12 mouse cellular contexts compared by ENCODE assay signal in genomic region chr17:15068040-15068792, GRCm38 (mm10). TPM values are rescaled to one million over a fixed set of nuclear protein-coding genes. Genes with fewer than 3 reads are reported as not detected.
DNase-seq lines count a peak whose midpoint lies in the region; ATAC-seq and TF ChIP-seq lines count a peak whose summit lies in the region.
"Had no signal": no experiment of that assay in that cellular context is flagged by ENCODE, and none has a peak within 500 bp of the region (broad histone marks: within the 10 kb centered on the region; RNA-seq: fewer than 3 reads in every experiment).

No protein-coding gene starts in this region.

- no peak overlapping the region for H3K27ac ChIP-seq in heart, postnatal 0 days (ENCODE audit: low read depth)
- no peak overlapping the region for H3K27ac ChIP-seq in ES-E14 (ENCODE audit: insufficient read depth, low read depth, low read length, poor library complexity, severe bottlenecking)
- H3K27ac ChIP-seq in liver, embryonic 11.5 days (ENCODE audit: low read depth, low read length), result no peak overlapping the region
- H3K27ac ChIP-seq: midbrain, embryonic 12.5 days had no signal

- ATAC-seq in heart, postnatal 0 days (ENCODE audit: insufficient read depth, low read depth), result no peak
- ATAC-seq in liver, embryonic 11.5 days (replicated peaks; ENCODE audit: low FRiP score), result peak; percentile 27; the same call in 1 of the 2 replicates
- ATAC-seq: forebrain, embryonic 14.5 days had no signal

- no peak overlapping the region for H3K4me3 ChIP-seq in heart, postnatal 0 days (ENCODE audit: low read depth, low read length)
- no peak overlapping the region for H3K4me3 ChIP-seq in ES-E14 (ENCODE audit: insufficient read depth in 1 of 2, low read depth in 1 of 2, low read length in 2 of 2, poor library complexity in 1 of 2, severe bottlenecking in 1 of 2)
- H3K4me3 ChIP-seq in liver, embryonic 11.5 days (ENCODE audit: low read depth, low read length), result no peak overlapping the region
- H3K4me3 ChIP-seq: midbrain, embryonic 12.5 days had no signal

- no peak overlapping the region for H3K4me2 ChIP-seq in heart, postnatal 0 days (ENCODE audit: low read depth, low read length)
- no peak overlapping the region for H3K4me2 ChIP-seq in liver, embryonic 11.5 days
- H3K4me2 ChIP-seq: midbrain, embryonic 12.5 days had no signal

- H3K9ac ChIP-seq in heart, postnatal 0 days (replicated peaks; ENCODE audit: low read depth, low read length), result no peak overlapping the region
- no peak overlapping the region for H3K9ac ChIP-seq in ES-E14 (ENCODE audit: insufficient read depth, low read depth, low read length, poor library complexity, severe bottlenecking)
- no peak overlapping the region for H3K9ac ChIP-seq in liver, embryonic 11.5 days (ENCODE audit: low read depth, low read length)
- H3K9ac ChIP-seq: midbrain, embryonic 12.5 days had no signal

- peaks cover 7% of the 10 kb centered on the region; the same call in 1 of the 2 replicates for H3K36me3 ChIP-seq in heart, postnatal 0 days (replicated peaks; ENCODE audit: control insufficient read depth, insufficient read depth, low read length)
- no peaks in the 10 kb centered on the region for H3K36me3 ChIP-seq in ES-E14 (ENCODE audit: control insufficient read depth, insufficient read depth, low read length, poor library complexity, severe bottlenecking)
- H3K36me3 ChIP-seq in liver, embryonic 11.5 days (ENCODE audit: control insufficient read depth, insufficient read depth, low read length), result no peaks in the 10 kb centered on the region; the same call in 1 of the 2 replicates
- H3K36me3 ChIP-seq: midbrain, embryonic 12.5 days had no signal

- 0 out of 2 replicates have a peak, but pooled peaks cover 4% of the 10 kb centered on the region for H3K4me1 ChIP-seq in heart, postnatal 0 days (ENCODE audit: control insufficient read depth, insufficient read depth)
- H3K4me1 ChIP-seq in ES-E14 (ENCODE audit: control insufficient read depth in 2 of 2, insufficient read depth in 2 of 2, low read length in 2 of 2, poor library complexity in 1 of 2), result peaks cover 0 to 5% of the 10 kb centered on the region in 2 experiments; a peak in 1 of 4 replicates
- H3K4me1 ChIP-seq in liver, embryonic 11.5 days (replicated peaks; ENCODE audit: control insufficient read depth, insufficient read depth, low read length), result peaks cover 6% of the 10 kb centered on the region; the same call in 1 of the 2 replicates

- TF ChIP-seq EP300 in heart, postnatal 0 days (IDR thresholded peaks at IDR 0.05; ENCODE audit: low read depth), result no peak

- TF ChIP-seq CTCF in heart, postnatal 0 days (IDR thresholded peaks at IDR 0.05; ENCODE audit: low read depth), result no peak

- no peaks in the 10 kb centered on the region for H3K9me3 ChIP-seq in heart, postnatal 0 days (replicated peaks; ENCODE audit: control insufficient read depth, low read length)
- no peaks in the 10 kb centered on the region for H3K9me3 ChIP-seq in ES-E14 (ENCODE audit: control insufficient read depth, insufficient read depth, low read depth, low read length)
- no peaks in the 10 kb centered on the region for H3K9me3 ChIP-seq in liver, embryonic 11.5 days (ENCODE audit: control insufficient read depth, low read length)
- H3K9me3 ChIP-seq: midbrain, embryonic 12.5 days had no signal

- peak; percentile 25 for DNase-seq in heart, postnatal 0 days (ENCODE audit: low spot score)
- no peak for DNase-seq in heart, adult 8-10 months (ENCODE audit: low spot score)
- DNase-seq in 3T3-L1 (ENCODE audit: low read depth, low spot score) (peak; percentile 81), ES-E14 (ENCODE audit: low read depth, low spot score) (no peak)
- no peak for DNase-seq in liver, embryonic 11.5 days (ENCODE audit: low spot score)
- no peak for DNase-seq in retina, postnatal 1 day
- DNase-seq in cerebellum, postnatal 25 days, result no peak
- DNase-seq: left cerebral cortex, postnatal 4 days; thymus, postnatal 36 days had no signal

- WGBS in heart, postnatal 0 days, result 51% methylated on average over 8 of the region's 8 CpGs
- 47% methylated on average over 8 of the region's 8 CpGs for WGBS in liver, embryonic 11.5 days

- in situ Hi-C loops in ES-E14 (cut with MboI; ENCODE audit: low sequenced_read_pairs in 2 of 2, unreplicated experiment in 2 of 2), result loop anchor here in 1 of 2 experiments (25.0 kb wide), 1 partner anchor 394 kb away; no protein-coding TSS in a partner anchor

- H3K27me3 ChIP-seq in heart, postnatal 0 days (ENCODE audit: control insufficient read depth, insufficient read depth, low read length), result no peaks in the 10 kb centered on the region
- H3K27me3 ChIP-seq in liver, embryonic 11.5 days (replicated peaks; ENCODE audit: control insufficient read depth, insufficient read depth, low read length), result no peaks in the 10 kb centered on the region

TF ChIP-seq in ES-E14, 5 proteins besides CTCF, POLR2A, EP300 and RAD21:
- TF ChIP-seq ZC3H11A (IDR thresholded peaks at IDR 0.05; ENCODE audit: borderline replicate concordance, low read depth, low read length) (no peak), MAFK (IDR thresholded peaks at IDR 0.05; ENCODE audit: insufficient read depth, low read depth, low read length) (peak; percentile 73)

RNA-seq across cellular contexts. Expression of gene Gm3448, which starts 26.9 kb away (rescaled TPM):
- 0.04 and 1.8 TPM in 2 replicates for total RNA-seq in heart, postnatal 0 days (2014; rRNA removed; ENCODE audit: low replicate concordance)
- 2.9 and 3.0 TPM in 2 replicates for polyA plus RNA-seq in heart, postnatal 0 days (2015; fragmentation: Nextera tagmentation; extraction: Ambion mirVana)
- 1 to 10 TPM in 2 of 4 experiments, under 1 TPM in 2; 0.55 to 1.4 (median 1.1) TPM for total RNA-seq in heart, adult 8-10 months (2022)
- total RNA-seq in ES-E14 (2012; rRNA removed), result 17.7 and 18.0 TPM in 2 replicates
- 3.0 and 4.6 TPM in 2 replicates for polyA plus RNA-seq in liver, embryonic 11.5 days (2014; fragmentation: Nextera tagmentation; extraction: Ambion mirVana)

RNA-seq across cellular contexts. Expression of gene Tcte3, which starts 26.9 kb away (rescaled TPM):
- not detected in 2 replicates for total RNA-seq in heart, postnatal 0 days (2014; rRNA removed; ENCODE audit: low replicate concordance)
- not detected in 2 replicates for polyA plus RNA-seq in heart, postnatal 0 days (2015; fragmentation: Nextera tagmentation; extraction: Ambion mirVana)
- not detected for total RNA-seq in heart, adult 8-10 months (2022)
- 2.6 and 5.4 TPM in 2 replicates for total RNA-seq in ES-E14 (2012; rRNA removed)
- polyA plus RNA-seq in liver, embryonic 11.5 days (2014; fragmentation: Nextera tagmentation; extraction: Ambion mirVana), result 3.9 and 4.4 TPM in 2 replicates
- polyA plus RNA-seq: large intestine, adult 2 months; midbrain, embryonic 12.5 days had no signal

RNA-seq across cellular contexts. Expression of gene Ermard, which starts 27.2 kb away (rescaled TPM):
- 15.3 and 35.6 TPM in 2 replicates for total RNA-seq in heart, postnatal 0 days (2014; rRNA removed; ENCODE audit: low replicate concordance)
- polyA plus RNA-seq in heart, postnatal 0 days (2015; fragmentation: Nextera tagmentation; extraction: Ambion mirVana), result 39.5 and 41.8 TPM in 2 replicates
- total RNA-seq in heart, adult 8-10 months (2022), result 10 to 100 TPM; 21.6 to 33.2 (median 27.0) TPM
- total RNA-seq in ES-E14 (2012; rRNA removed), result 107 and 114 TPM in 2 replicates
- polyA plus RNA-seq in liver, embryonic 11.5 days (2014; fragmentation: Nextera tagmentation; extraction: Ambion mirVana), result 67.2 and 73.1 TPM in 2 replicates

RNA-seq across cellular contexts. Expression of gene Gm3435, which starts 58.2 kb away (rescaled TPM):
- 5.4 TPM in 1 of 2 replicates, not detected in the other for total RNA-seq in heart, postnatal 0 days (2014; rRNA removed; ENCODE audit: low replicate concordance)
- 5.8 and 6.2 TPM in 2 replicates for polyA plus RNA-seq in heart, postnatal 0 days (2015; fragmentation: Nextera tagmentation; extraction: Ambion mirVana)
- total RNA-seq in heart, adult 8-10 months (2022), result 1 to 10 TPM in 3 of 4 experiments, under 1 TPM in 1; 0.68 to 3.5 (median 2.2) TPM
- 10.3 and 12.0 TPM in 2 replicates for total RNA-seq in ES-E14 (2012; rRNA removed)
- polyA plus RNA-seq in liver, embryonic 11.5 days (2014; fragmentation: Nextera tagmentation; extraction: Ambion mirVana), result 5.4 and 5.6 TPM in 2 replicates

Comparison
In these comparisons a context has a peak if more than half of its experiments do, and no peak if none do; other contexts are left out.
1. DNase-seq: peak in heart, postnatal 0 days (single experiment) and 3T3-L1 (single experiment); none in heart, adult 8-10 months (single experiment), ES-E14 (single experiment), liver, embryonic 11.5 days (single experiment), retina, postnatal 1 day (single experiment) and cerebellum, postnatal 25 days (0 of 2).